Mouse (Mus musculus) induced T-regulatory cell, adult 2 months (primary cell): ENCODE measurements at regions not wholly inside any gene's neighbourhood (a gene's known extent, or its start where the extent isn't known, plus 50 kb on each side); places are given as distances from the start of the nearest gene placed in this dataset.
"Not testable (repeated sequence)": the region's sequence is repeated elsewhere in the genome, so short reads cannot be mapped to it uniquely, and the experiment has no call there.

Source experiments
- DNase-seq: peaks from one replicate; pipeline ENCODE4 v3.0.0-alpha.2; 2012; ENCODE audit warnings: low read depth

- DNase-seq = no peak
Measured at GRCm38 (mm10) chr13:4935940-4936339, 327.0 kb upstream of the Akr1e1 start.

GRCm38 (mm10) chr13:4939849-4940248, 330.9 kb upstream of the Akr1e1 start:
- no peak for DNase-seq

GRCm38 (mm10) chr13:4942490-4942889, 333.5 kb upstream of the Akr1e1 start:
- peak; percentile 75 for DNase-seq

- peak; percentile 51 for DNase-seq
Measured at GRCm38 (mm10) chr13:4943046-4943445, 334.1 kb upstream of the Akr1e1 start.

- DNase-seq = no peak
Measured at GRCm38 (mm10) chr13:4955384-4955783, 346.4 kb upstream of the Akr1e1 start.

- no peak for DNase-seq
Measured at GRCm38 (mm10) chr13:4964824-4965223, 355.9 kb upstream of the Akr1e1 start.

GRCm38 (mm10) chr13:4970081-4970892, 361.3 kb upstream of the Akr1e1 start:
- DNase-seq = no peak

GRCm38 (mm10) chr13:4971472-4972067, 362.6 kb upstream of the Akr1e1 start:
- DNase-seq = no peak

- DNase-seq = no peak
Measured at GRCm38 (mm10) chr13:4992876-4993275, 383.9 kb upstream of the Akr1e1 start.

- DNase-seq = no peak
Measured at GRCm38 (mm10) chr13:5008296-5008695, 399.3 kb upstream of the Akr1e1 start.

GRCm38 (mm10) chr13:5022439-5022838, 413.5 kb upstream of the Akr1e1 start:
- DNase-seq = no peak

GRCm38 (mm10) chr13:5059859-5060258, 450.9 kb upstream of the Akr1e1 start:
- no peak for DNase-seq

GRCm38 (mm10) chr13:5060462-5060861, 451.5 kb upstream of the Akr1e1 start:
- DNase-seq = no peak

GRCm38 (mm10) chr13:5107454-5107853, 498.5 kb upstream of the Akr1e1 start:
- DNase-seq = no peak

- DNase-seq = no peak
Measured at GRCm38 (mm10) chr13:5154911-5155310, 545.9 kb upstream of the Akr1e1 start.

- DNase-seq = no peak
Measured at GRCm38 (mm10) chr13:5159765-5160684, 551.1 kb upstream of the Akr1e1 start.

GRCm38 (mm10) chr13:5166716-5167115, 557.7 kb upstream of the Akr1e1 start:
- DNase-seq = no peak

- DNase-seq = no peak
Measured at GRCm38 (mm10) chr13:5178996-5179395, 570.0 kb upstream of the Akr1e1 start.

- DNase-seq = no peak
Measured at GRCm38 (mm10) chr13:5179552-5179951, 570.6 kb upstream of the Akr1e1 start.

- not testable (repeated sequence) for DNase-seq
Measured at GRCm38 (mm10) chr13:5185237-5185800, 576.3 kb upstream of the Akr1e1 start.

GRCm38 (mm10) chr13:5202736-5203135, 593.8 kb upstream of the Akr1e1 start:
- DNase-seq = no peak

GRCm38 (mm10) chr13:5204143-5204542, 595.2 kb upstream of the Akr1e1 start:
- DNase-seq = no peak
